Mouse (Mus musculus) hindbrain, embryonic 11.5 days (tissue): ENCODE data around the gene Qrich2. TPM values are rescaled to one million over a fixed set of nuclear protein-coding genes. Genes with fewer than 3 reads are reported as not detected.

Experiments
- ATAC-seq: fragments of 200-750 bp; cut with Nextera tagmentation; 2 replicates; pipeline ENCODE4 v1.8.0; 2017; ENCODE audit warnings: mild to moderate bottlenecking, moderate TSS enrichment, moderate library complexity; ENCODE audit not compliant: low FRiP score
- DNase-seq: peaks from one replicate; pipeline ENCODE4 v3.0.0-alpha.2; 2015; ENCODE audit warnings: low spot score
- H3K27ac ChIP-seq: fragments of 300-500 bp; sonication (generic); 2 replicates; pipeline ENCODE4 v1.5.1; 2014; ENCODE audit warnings: mild to moderate bottlenecking, low read depth, low read length
- H3K27me3 ChIP-seq: fragments of 300-500 bp; sonication (generic); 2 replicates; pipeline ENCODE4 v1.6.1; 2014; ENCODE audit warnings: mild to moderate bottlenecking, low read length, moderate library complexity, mixed read lengths; ENCODE audit not compliant: control insufficient read depth, insufficient read depth
- H3K36me3 ChIP-seq: fragments of 300-500 bp; sonication (generic); 2 replicates; pipeline ENCODE4 v1.6.1; 2014; ENCODE audit warnings: mild to moderate bottlenecking, low read length, moderate library complexity, mixed read lengths; ENCODE audit not compliant: control insufficient read depth, insufficient read depth
- H3K4me1 ChIP-seq: fragments of 300-500 bp; sonication (generic); replicated peaks from 2 replicates; pipeline ENCODE4 v1.6.1; 2014; ENCODE audit warnings: low read length, mixed read lengths; ENCODE audit not compliant: control insufficient read depth, insufficient read depth
- H3K4me2 ChIP-seq: fragments of 300-500 bp; sonication (generic); replicated peaks from 2 replicates; pipeline ENCODE4 v1.6.1; 2014; ENCODE audit warnings: mild to moderate bottlenecking, low read depth, low read length
- H3K4me3 ChIP-seq: fragments of 300-500 bp; sonication (generic); 2 replicates; pipeline ENCODE4 v1.5.1; 2014; ENCODE audit warnings: low read depth, low read length
- H3K9ac ChIP-seq: fragments of 300-500 bp; sonication (generic); 2 replicates; pipeline ENCODE4 v1.6.1; 2014; ENCODE audit warnings: low read depth, low read length
- H3K9me3 ChIP-seq: fragments of 300-500 bp; sonication (generic); 2 replicates; pipeline ENCODE4 v1.6.1; 2016; ENCODE audit warnings: low read length; ENCODE audit not compliant: control insufficient read depth
- WGBS: fragments of 180-500 bp; shearing (Covaris S2); extraction: QIAGEN DNeasy Blood & Tissue Kit; methylation state at CpG from one replicate; pipeline ENCODE4 v1.1.7; 2014; 5-methylcytosine and 5-hydroxymethylcytosine counted together
- polyA plus RNA-seq: library from polyadenylated mRNA; unstranded; fragments of >200 nt; fragmentation: Nextera tagmentation; extraction: Ambion mirVana; gene quantifications from 2 replicates; pipeline ENCODE4 v1.2.1, GENCODE M21; 2014

Gene Qrich2
- polyA plus RNA-seq, 1 experiment from 2014 or later: 0.17 TPM

DNA sequence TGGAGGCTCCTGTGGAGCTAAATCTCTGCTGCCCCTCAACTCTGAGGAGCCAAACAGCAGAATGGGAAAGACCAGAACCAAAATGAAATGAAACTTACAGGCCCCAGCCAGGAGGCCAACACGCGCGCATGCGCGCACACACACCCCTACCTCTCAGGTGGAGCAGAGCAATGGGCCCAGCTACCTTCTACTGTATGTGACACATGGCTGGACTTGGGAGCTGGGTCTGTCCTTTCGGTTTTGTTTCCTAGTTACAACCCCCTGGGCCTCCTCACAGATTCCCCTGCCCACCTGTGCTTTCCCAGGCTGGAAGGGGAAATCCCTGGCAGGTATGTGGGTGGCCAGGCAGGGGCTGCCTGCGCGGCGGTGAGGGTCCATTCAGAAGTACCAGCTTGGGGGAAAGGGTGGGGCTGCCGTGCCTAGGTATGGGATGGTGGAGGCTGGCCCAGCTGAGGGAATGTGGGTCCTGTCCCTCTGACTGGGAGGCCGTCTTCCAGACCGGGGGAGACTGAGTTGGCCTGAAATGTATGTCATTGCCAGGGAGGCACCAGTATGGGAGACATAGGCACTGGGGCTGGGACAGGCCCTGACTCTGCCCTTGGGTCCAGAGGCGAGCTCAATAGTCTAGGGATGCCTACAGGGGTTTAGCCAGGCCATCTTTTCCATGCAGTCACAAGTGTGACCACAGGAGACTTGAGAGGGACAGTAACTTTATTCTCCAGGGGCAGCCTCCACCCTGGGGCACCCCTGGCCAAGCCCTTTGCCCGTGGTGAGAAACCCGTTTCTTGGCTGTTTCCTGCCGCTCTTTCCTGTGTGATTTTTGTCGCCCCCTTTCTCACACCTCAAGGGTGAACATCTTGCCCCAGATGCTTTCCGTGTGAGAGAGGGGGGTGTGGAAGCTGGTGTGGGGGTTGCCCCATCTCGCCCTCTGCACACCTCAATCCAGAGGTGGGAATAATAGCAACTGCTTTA, 26.5 kb downstream of the Qrich2 start:
- Histone ChIP-seq H3K27ac (no peak overlapping the region), H3K4me1 (peaks cover 16% of the 10 kb centered on the region), H3K36me3 (0 out of 2 replicates have a peak, but pooled peaks cover 4% of the 10 kb centered on the region), H3K9me3 (no peaks in the 10 kb centered on the region), H3K4me2 (no peak overlapping the region), H3K4me3 (no peak overlapping the region), H3K27me3 (no peaks in the 10 kb centered on the region), H3K9ac (no peak overlapping the region)
- DNase-seq (no peak), ATAC-seq (no peak)
- 85% methylated on average over 19 of the region's 19 CpGs for WGBS

DNA sequence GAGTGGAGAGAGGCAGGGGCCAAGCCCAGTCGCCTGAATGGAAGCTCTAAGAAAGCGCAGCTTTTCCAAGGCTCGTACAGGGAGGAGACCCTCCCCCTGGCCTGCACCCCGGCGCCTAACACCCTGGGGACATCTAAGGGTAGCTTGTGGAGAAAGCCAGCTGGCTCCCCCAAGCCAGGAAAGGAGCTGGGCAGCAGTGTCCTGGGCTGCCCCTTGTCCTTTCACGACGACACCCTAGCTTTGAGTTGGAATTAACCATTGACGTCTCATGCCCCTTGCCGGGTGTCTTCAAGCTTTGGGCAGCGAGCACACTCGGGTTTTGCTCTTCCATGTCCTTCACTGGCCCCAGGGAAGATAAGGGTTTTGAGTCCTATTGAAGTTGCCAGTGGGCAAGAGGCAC, 28.5 kb downstream of the Qrich2 start:
- Histone ChIP-seq H3K27me3 (no peaks in the 10 kb centered on the region), H3K4me1 (peaks cover 16% of the 10 kb centered on the region), H3K4me3 (no peak overlapping the region), H3K9ac (peak overlapping the region; percentile 4; the same call in 1 of the 2 replicates), H3K9me3 (no peaks in the 10 kb centered on the region), H3K27ac (no peak overlapping the region), H3K36me3 (0 out of 2 replicates have a peak, but pooled peaks cover 4% of the 10 kb centered on the region), H3K4me2 (no peak overlapping the region)
- WGBS: 88% methylated on average over 11 of the region's 11 CpGs
- DNase-seq: no peak
- no peak for ATAC-seq

DNA sequence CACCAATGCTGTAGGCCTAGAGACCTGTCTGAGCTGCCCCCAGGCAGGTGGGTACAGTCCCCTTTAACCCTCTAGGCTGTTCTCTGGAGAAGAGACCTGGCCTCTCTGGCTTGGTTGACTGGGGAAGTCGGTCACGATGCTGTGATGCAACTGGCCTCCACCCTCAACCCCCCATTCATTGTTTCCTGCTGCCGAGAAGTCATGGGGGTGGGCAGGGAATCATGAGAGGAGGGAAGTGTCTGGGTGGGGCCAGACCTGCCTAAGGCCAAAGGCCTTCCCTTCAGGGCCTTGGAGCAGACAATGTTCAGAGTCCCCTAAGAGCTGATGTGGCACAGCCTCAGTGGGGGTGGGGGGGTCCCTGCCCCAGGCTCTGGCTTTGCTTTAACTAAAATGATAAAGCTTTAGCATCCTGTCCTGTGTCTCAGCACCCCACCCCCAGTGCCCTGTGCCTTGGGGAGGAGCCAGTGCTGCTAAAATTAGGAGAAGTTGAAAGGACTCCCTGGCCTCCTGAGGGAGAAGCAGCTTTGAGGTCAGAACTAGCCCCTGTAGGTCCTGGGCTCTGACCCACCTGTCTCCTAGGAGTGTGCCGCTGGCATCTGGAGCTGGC, 29.2 kb downstream of the Qrich2 start:
- no peak overlapping the region for H3K27ac ChIP-seq

DNA sequence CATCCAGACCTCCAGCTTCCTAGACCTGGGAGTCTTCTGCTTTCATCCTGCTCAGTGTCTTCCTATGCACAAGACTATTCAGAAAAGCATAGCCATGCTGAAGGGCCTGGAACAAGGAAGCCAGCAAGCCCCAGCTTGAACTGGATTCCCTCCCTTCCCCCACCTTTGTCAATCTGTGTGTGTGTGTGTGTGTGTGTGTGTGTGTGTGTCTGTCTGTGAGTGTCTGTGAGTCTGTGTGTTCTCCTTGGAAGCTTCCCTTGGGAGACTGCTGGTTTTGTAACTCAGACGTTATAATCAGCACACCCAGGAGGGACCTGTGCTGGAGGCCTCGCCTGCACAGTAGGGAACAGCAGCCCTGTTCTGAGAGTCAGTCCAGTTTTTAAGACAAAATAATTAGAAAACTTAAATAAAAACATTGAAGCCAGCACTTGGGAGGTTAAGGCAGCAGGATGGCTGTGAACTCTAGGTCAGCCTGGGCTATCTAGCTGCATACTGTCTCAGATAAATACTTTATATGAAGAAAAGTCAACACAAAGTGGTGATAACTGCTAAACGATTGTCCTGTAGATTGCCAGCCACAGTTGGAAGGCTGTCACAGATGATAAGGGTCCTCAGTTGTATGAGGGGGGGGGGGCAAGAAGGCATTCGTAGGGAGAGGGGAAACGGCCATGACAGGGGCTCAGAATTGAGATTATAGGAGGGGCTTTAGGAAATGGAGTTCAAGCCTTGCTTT, 29.9 kb downstream of the Qrich2 start:
- Histone ChIP-seq H3K4me3 (peak overlapping the region; percentile 97; the same call in 1 of the 2 replicates), H3K27ac (no peak overlapping the region), H3K4me2 (peak overlapping the region; percentile 86), H3K27me3 (no peaks in the 10 kb centered on the region), H3K4me1 (peaks cover 16% of the 10 kb centered on the region), H3K9me3 (no peaks in the 10 kb centered on the region), H3K36me3 (0 out of 2 replicates have a peak, but pooled peaks cover 4% of the 10 kb centered on the region), H3K9ac (no peak overlapping the region; the same call in 1 of the 2 replicates)
- no peak for ATAC-seq
- no peak for DNase-seq
- 70% methylated on average over 5 of the region's 5 CpGs for WGBS

More for the DNA sequence above, 29.2 kb downstream of the Qrich2 start:
- Histone ChIP-seq H3K4me3 (no peak overlapping the region), H3K9me3 (no peaks in the 10 kb centered on the region), H3K27me3 (no peaks in the 10 kb centered on the region), H3K9ac (peak overlapping the region; percentile 4; the same call in 1 of the 2 replicates), H3K36me3 (0 out of 2 replicates have a peak, but pooled peaks cover 4% of the 10 kb centered on the region), H3K4me2 (peak overlapping the region; percentile 14; the same call in 1 of the 2 replicates), H3K4me1 (peaks cover 16% of the 10 kb centered on the region)
- WGBS: 61% methylated on average over 4 of the region's 4 CpGs
- ATAC-seq: no peak
- no peak for DNase-seq

DNA sequence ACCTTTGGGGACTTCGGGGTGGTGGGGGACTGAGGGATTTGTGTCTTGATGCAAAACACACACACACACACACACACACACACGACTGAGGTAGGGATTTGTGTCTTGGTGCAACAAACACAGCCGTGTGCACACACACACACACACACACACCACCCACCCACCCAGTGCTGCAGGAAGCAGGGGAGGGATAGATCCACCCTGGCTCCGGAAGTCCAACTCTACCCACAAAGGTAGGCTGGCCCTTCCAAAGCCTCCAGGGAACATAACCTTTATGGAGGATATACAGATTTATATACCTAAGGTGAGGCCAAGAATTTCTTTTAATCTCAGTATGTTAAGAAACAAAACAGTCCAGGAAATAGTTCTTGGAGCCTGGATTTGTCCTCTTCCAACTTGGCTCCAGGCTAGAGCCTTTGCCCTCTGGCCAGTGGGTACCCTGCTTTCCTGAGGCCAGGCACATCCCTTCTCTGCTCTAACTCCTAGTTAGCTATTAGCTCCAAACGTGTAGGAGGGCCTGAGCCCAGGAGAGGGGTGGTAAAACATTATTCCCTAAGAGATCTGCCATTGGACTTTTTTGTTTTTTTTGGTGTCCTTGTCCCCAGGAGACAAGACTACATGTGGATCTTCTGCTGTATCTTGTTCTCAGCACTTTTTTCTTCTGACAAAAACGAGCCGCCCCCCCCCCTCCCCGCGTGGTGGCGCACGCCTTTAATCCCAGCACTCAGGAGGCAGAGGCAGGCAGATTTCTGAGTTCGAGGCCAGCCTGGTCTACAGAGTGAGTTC, 30.9 kb downstream of the Qrich2 start:
- DNase-seq: no peak
- peak overlapping the region; percentile 97 for H3K4me3 ChIP-seq
- H3K4me1 ChIP-seq: peaks cover 16% of the 10 kb centered on the region
- no peaks in the 10 kb centered on the region for H3K27me3 ChIP-seq
- peak overlapping the region; percentile 96 for H3K9ac ChIP-seq
- ATAC-seq: no peak
- 53% methylated on average over 12 of the region's 12 CpGs for WGBS
- 0 out of 2 replicates have a peak, but pooled peaks cover 4% of the 10 kb centered on the region for H3K36me3 ChIP-seq
- peak overlapping the region; percentile 94 for H3K27ac ChIP-seq
- H3K9me3 ChIP-seq: no peaks in the 10 kb centered on the region
- peak overlapping the region; percentile 86 for H3K4me2 ChIP-seq

DNA sequence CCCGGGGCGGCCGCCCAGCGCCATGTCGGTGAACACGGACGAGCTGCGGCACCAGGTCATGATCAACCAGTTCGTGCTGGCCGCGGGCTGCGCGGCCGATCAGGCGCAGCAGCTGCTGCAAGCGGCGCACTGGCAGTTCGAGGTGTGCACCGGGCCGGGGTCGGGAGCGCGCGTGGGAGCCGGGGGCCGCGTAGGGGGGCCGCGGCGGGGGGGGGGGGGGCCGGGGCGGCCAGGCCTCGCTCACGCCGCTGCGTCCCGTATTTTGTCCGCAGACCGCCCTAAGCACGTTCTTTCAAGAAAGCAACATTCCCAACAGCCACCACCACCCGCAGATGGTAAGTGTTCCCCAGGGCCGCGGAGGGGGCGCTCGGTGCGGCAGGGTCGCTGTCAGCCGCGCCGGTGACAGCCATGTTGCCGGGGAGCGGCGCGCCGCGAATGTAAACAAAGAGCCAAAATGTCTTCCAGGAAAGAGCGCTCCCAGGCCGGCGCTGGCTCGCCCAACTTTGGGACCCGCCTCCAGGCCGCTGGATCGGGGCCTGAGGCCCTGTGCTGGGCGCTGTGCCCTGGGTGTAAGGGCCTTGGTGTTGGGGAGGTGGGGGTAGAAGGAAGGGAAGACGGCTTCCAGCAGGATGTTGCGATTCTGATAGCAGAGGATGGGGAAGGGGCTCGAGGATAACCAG, 31.6 kb downstream of the Qrich2 start:
- H3K4me2 ChIP-seq: peak overlapping the region; percentile 86
- peaks cover 16% of the 10 kb centered on the region for H3K4me1 ChIP-seq
- DNase-seq (peak; percentile 76), ATAC-seq (peak; percentile 23)
- 0 out of 2 replicates have a peak, but pooled peaks cover 4% of the 10 kb centered on the region for H3K36me3 ChIP-seq
- 1% methylated on average over 40 of the region's 67 CpGs for WGBS
- H3K4me3 ChIP-seq: peak overlapping the region; percentile 97
- peak overlapping the region; percentile 94 for H3K27ac ChIP-seq
- H3K9ac ChIP-seq: peak overlapping the region; percentile 96
- H3K27me3 ChIP-seq: no peaks in the 10 kb centered on the region
- H3K9me3 ChIP-seq: no peaks in the 10 kb centered on the region

DNA sequence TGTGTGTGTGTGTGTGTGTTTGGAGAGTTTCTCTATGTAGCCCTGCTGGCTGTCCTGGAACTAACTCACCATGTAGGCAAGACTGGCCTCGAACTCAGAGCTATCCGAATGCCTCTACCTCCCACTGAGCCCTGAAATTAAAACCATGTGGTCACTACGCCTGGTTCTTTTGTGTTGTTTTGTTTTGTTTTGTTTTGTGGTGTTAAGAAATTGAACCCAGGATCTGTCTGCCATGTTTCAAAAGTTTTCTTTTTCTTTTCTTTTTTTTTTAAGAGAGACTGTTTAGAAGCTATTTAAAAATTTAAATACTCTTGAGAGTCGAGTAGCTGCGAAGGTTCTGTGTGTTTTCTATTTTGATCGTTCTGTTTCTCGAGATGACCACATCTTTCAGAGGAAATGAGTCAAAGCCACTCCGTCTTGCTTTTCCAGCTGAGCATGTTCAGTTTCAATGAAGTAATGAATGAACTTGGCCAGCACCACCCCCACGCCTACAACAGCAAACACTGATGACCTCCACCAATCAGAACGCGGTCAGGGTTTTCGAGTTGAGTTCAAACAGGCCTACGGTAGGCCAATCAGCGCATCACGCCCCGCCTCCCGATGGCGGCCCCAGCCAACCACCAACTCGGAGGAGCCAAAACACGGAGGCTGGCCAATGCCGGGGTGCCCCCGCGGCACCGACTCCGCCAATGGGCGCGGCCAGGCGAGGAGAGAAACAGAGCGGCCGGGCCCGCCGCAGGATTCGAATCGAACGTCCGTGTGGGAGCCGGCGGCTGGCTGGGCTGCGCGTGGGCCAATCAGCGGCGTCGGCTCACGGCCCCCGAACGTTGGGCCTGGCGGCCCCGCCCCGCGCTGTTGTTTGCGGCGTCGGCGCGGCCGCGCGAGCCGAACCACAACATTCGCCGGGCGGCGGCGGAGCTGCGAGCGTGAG, 32.4 kb downstream of the Qrich2 start, which contains the start of gene Ubald2:
Ubald2 (plus strand) TSS at position 739 of the 931 bp plus-strand sequence.
- Histone ChIP-seq H3K27me3 (no peaks in the 10 kb centered on the region), H3K9me3 (no peaks in the 10 kb centered on the region), H3K4me2 (peak within 1 kb of the TSS; percentile 86), H3K27ac (peak within 1 kb of the TSS; percentile 94), H3K36me3 (0 out of 2 replicates have a peak, but pooled peaks cover 4% of the 10 kb centered on the region), H3K9ac (peak within 1 kb of the TSS; percentile 96), H3K4me1 (peaks cover 16% of the 10 kb centered on the region), H3K4me3 (peak within 1 kb of the TSS; percentile 97)
- peak; percentile 98 for DNase-seq
- 2% methylated on average over 47 of the region's 66 CpGs for WGBS
- peak; percentile 97 for ATAC-seq
